Mouse (Mus musculus) spleen, postnatal 36 days (tissue): ENCODE measurements around the gene Impdh1.

Source experiments
- DNase-seq, 2 experiments: peaks; one replicate each; pipeline ENCODE4 v3.0.0; 2022; ENCODE audit warnings: low spot score in 2 of 2, mixed read lengths in 1 of 2

Gene Impdh1

GRCm38 (mm10) chr6:29213436-29213835 is 2.7 kb downstream of the Impdh1 start:
- no peak for DNase-seq

- DNase-seq = peak; percentile 84 to 87
These were observed 4.2 kb downstream of the Impdh1 start for GRCm38 (mm10) chr6:29211806-29212492.

GRCm38 (mm10) chr6:29211146-29211545 is 5.0 kb downstream of the Impdh1 start:
- no peak for DNase-seq

GRCm38 (mm10) chr6:29210231-29210936 is 5.8 kb downstream of the Impdh1 start:
- DNase-seq = no peak

- DNase-seq = no peak
These were observed 8.0 kb downstream of the Impdh1 start for GRCm38 (mm10) chr6:29208178-29208577.

- DNase-seq = no peak
These were observed 9.1 kb downstream of the Impdh1 start for GRCm38 (mm10) chr6:29207017-29207416.

GRCm38 (mm10) chr6:29206006-29206405 is 10.2 kb downstream of the Impdh1 start:
- DNase-seq = no peak

GRCm38 (mm10) chr6:29204932-29205614 is 11.1 kb downstream of the Impdh1 start:
- no peak for DNase-seq

GRCm38 (mm10) chr6:29203861-29204585 is 12.1 kb downstream of the Impdh1 start:
- no peak for DNase-seq

GRCm38 (mm10) chr6:29203096-29203495 is 13.1 kb downstream of the Impdh1 start:
- DNase-seq = no peak

GRCm38 (mm10) chr6:29201988-29202387 is 14.2 kb downstream of the Impdh1 start:
- DNase-seq = no peak

- DNase-seq = no peak
These were observed 14.8 kb downstream of the Impdh1 start for GRCm38 (mm10) chr6:29201341-29201740.

GRCm38 (mm10) chr6:29200496-29200895 is 15.7 kb downstream of the Impdh1 start:
- no peak for DNase-seq

GRCm38 (mm10) chr6:29199223-29199855 is 16.8 kb downstream of the Impdh1 start:
- DNase-seq = no peak

- DNase-seq = peak; percentile 68 to 76
These were observed 17.6 kb downstream of the Impdh1 start for GRCm38 (mm10) chr6:29198309-29199222.

GRCm38 (mm10) chr6:29195846-29196698 is 20.1 kb downstream of the Impdh1 start:
- no peak for DNase-seq

GRCm38 (mm10) chr6:29195146-29195545 is 21.0 kb downstream of the Impdh1 start:
- no peak for DNase-seq

GRCm38 (mm10) chr6:29193961-29194750 is 22.0 kb downstream of the Impdh1 start:
- no peak for DNase-seq

- DNase-seq = no peak
These were observed 28.2 kb downstream of the Impdh1 start for GRCm38 (mm10) chr6:29187936-29188335.
